Mouse (Mus musculus): ENCODE data around the gene Colec11.
A peak's percentile ranks its signal among the peaks of the same experiment; 100 is the strongest.

Colec11 gene

GRCm38 (mm10) chr12:28598526-28598991 is 24.6 kb downstream of the Colec11 start:
- DNase-seq, result no peak

- no peak for DNase-seq
These were observed 25.1 kb downstream of the Colec11 start for GRCm38 (mm10) chr12:28598110-28598509.

- DNase-seq, result no peak
These were observed 25.5 kb downstream of the Colec11 start for GRCm38 (mm10) chr12:28597699-28598098.

- no peak for DNase-seq
These were observed 26.3 kb downstream of the Colec11 start for GRCm38 (mm10) chr12:28596851-28597250.

- no peak for DNase-seq
These were observed 32.7 kb downstream of the Colec11 start for GRCm38 (mm10) chr12:28590428-28590827.

- peak; percentile 82 for DNase-seq
These were observed 33.9 kb downstream of the Colec11 start for GRCm38 (mm10) chr12:28589090-28589868.

GRCm38 (mm10) chr12:28587949-28588348 is 35.2 kb downstream of the Colec11 start:
- DNase-seq, result no peak

GRCm38 (mm10) chr12:28584036-28584435 is 39.1 kb downstream of the Colec11 start:
- no peak for DNase-seq

GRCm38 (mm10) chr12:28582423-28582822 is 40.8 kb downstream of the Colec11 start, which contains the start of gene Allc:
Allc (minus strand) TSS chr12:28582523.
- no peak for DNase-seq

GRCm38 (mm10) chr12:28579132-28579531 is 44.0 kb downstream of the Colec11 start:
- no peak for DNase-seq

GRCm38 (mm10) chr12:28578147-28578546 is 45.0 kb downstream of the Colec11 start:
- no peak for DNase-seq

GRCm38 (mm10) chr12:28575366-28576070 is 47.7 kb downstream of the Colec11 start:
- DNase-seq, result no peak

- DNase-seq, result no peak
These were observed 50.9 kb downstream of the Colec11 start for GRCm38 (mm10) chr12:28572241-28572640.

GRCm38 (mm10) chr12:28552299-28552698 is 70.9 kb downstream of the Colec11 start, which contains the start of gene Dcdc2c:
Dcdc2c (minus strand) TSS chr12:28552399.
- DNase-seq, result no peak

GRCm38 (mm10) chr12:28551775-28552174 is 71.4 kb downstream of the Colec11 start:
- DNase-seq, result no peak

GRCm38 (mm10) chr12:28548887-28549286 is 74.3 kb downstream of the Colec11 start:
- no peak for DNase-seq

Data from lung, postnatal 4 days (tissue).